Mouse (Mus musculus) myocyte (in vitro differentiated cells): ENCODE results near the gene Faiml.

ENCODE experiments used
- CEBPB ChIP-seq: IDR thresholded peaks from 2 replicates; pipeline ENCODE4 v1.6.1; 2011; ENCODE audit warnings: mild to moderate bottlenecking, moderate library complexity; ENCODE audit not compliant: poor library complexity, insufficient read depth, severe bottlenecking
- E2F4 ChIP-seq: IDR thresholded peaks from one replicate; pipeline ENCODE4 v1.6.1; 2011; ENCODE audit warnings: mild to moderate bottlenecking, control low read depth, moderate library complexity; ENCODE audit not compliant: insufficient read depth
- MAX ChIP-seq: IDR thresholded peaks from one replicate; pipeline ENCODE4 v1.6.1; 2011; ENCODE audit warnings: low read depth, mild to moderate bottlenecking, control low read depth
- MYOD1 ChIP-seq, 3 experiments: IDR thresholded peaks; one replicate each; pipeline ENCODE4 v1.6.1; 2011; ENCODE audit warnings: control low read depth in 2 of 3, low read depth in 2 of 3, mild to moderate bottlenecking in 2 of 3, moderate library complexity in 1 of 3; ENCODE audit not compliant: insufficient read length in 2 of 3, control insufficient read depth in 1 of 3
- MYOG ChIP-seq, 3 experiments: IDR thresholded peaks; one replicate each; pipeline ENCODE4 v1.6.1; 2011; ENCODE audit warnings: control low read depth in 2 of 3, low read depth in 2 of 3, mild to moderate bottlenecking in 2 of 3; ENCODE audit not compliant: insufficient read length in 2 of 3, control insufficient read depth in 1 of 3, insufficient read depth in 1 of 3
- POLR2A ChIP-seq: IDR thresholded peaks from one replicate; pipeline ENCODE4 v1.6.1; 2011; ENCODE audit warnings: low read depth, mild to moderate bottlenecking, control low read depth, moderate library complexity; ENCODE audit not compliant: insufficient read length
- POLR2AphosphoS2 ChIP-seq: IDR thresholded peaks from one replicate; pipeline ENCODE4 v1.6.1; 2011; ENCODE audit warnings: low read depth, control low read depth; ENCODE audit not compliant: insufficient read length
- SRF ChIP-seq: IDR thresholded peaks from one replicate; pipeline ENCODE4 v1.6.1; 2011; ENCODE audit warnings: low read depth; ENCODE audit not compliant: control insufficient read depth, insufficient read length
- TCF12 ChIP-seq: IDR thresholded peaks from one replicate; pipeline ENCODE4 v1.6.1; 2011; ENCODE audit warnings: mild to moderate bottlenecking, control low read depth; ENCODE audit not compliant: poor library complexity, insufficient read depth, severe bottlenecking
- USF1 ChIP-seq: IDR thresholded peaks from one replicate; pipeline ENCODE4 v1.6.1; 2011; ENCODE audit warnings: low read depth, mild to moderate bottlenecking, control low read depth, moderate library complexity

DNA sequence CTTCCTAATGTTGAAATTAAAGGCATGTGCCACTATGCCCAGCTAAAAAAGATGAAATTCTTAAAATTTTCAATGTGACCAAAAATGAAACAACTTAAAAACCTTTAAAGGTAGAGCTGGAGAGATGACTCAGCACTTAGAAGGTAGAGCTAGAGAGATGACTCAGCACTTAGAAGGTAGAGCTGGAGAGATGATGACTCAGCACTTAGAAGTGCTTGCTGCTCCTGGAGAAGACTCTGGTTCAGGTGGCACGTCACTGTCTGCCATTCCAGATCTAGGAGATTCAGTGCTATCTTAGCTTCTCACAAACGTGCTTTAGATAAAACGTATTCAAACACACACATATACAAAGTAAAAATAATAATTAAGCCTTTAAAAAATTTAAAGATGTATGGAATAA lies 19.8 kb upstream of the Faiml start:
- no peak for TF ChIP-seq CEBPB
- TF ChIP-seq MAX = no peak
- no peak for TF ChIP-seq POLR2A
- no peak for TF ChIP-seq USF1
- no peak for TF ChIP-seq E2F4
- no peak for TF ChIP-seq TCF12
- TF ChIP-seq MYOG (IDR thresholded peaks at IDR 0.05; ENCODE audit: control insufficient read depth in 1 of 3, insufficient read depth in 1 of 3, insufficient read length in 2 of 3, low read depth in 2 of 3) = no peak
- TF ChIP-seq POLR2AphosphoS2 = no peak
- TF ChIP-seq SRF = no peak
- no peak for TF ChIP-seq MYOD1 (IDR thresholded peaks at IDR 0.05; ENCODE audit: control insufficient read depth in 1 of 3, insufficient read length in 2 of 3, low read depth in 2 of 3)
